In the genomic region with DNA sequence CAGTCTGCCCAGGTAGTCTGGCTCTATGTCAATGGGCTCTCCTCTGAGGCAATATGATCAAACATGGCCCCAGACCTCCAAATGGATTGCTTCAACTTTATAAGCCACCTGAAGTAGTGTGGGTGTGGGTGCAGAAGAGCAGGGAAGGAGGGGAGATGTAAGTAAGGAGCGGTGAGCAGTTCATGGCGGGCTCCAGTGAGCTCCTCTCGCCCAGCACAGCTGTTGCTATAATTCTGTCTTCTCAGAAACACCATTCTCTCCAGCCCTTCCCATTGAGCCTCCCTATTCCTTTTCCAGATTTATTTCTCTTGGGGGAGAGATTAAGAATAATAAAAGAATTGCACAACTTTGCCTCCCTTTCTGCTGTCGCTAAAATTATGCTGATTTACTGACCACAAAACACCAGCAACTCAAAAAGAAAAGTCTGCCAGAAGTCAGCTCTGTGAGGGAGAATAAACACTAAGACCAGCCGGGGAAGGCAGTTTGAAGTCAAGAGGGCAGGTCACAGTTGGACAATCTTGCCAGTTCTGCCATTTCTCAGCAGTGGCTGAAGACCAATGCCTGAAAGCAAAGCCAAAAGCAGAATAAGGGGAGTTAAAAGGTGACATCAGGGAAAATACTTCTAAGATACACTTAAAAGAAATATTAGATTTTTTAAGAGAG, we compare ENCODE assay signal across 21 mouse cellular contexts.
A peak's percentile ranks its signal among the peaks of the same experiment; 100 is the strongest.
DNase-seq lines count a peak whose midpoint lies in the region; ATAC-seq and TF ChIP-seq lines count a peak whose summit lies in the region.
"Had no signal": no experiment of that assay in that cellular context is flagged by ENCODE, and none has a peak within 500 bp of the region (broad histone marks: within the 10 kb centered on the region; RNA-seq: fewer than 3 reads in every experiment).

No protein-coding gene starts in this region.

- no peak for ATAC-seq in lung, embryonic 14.5 days (ENCODE audit: insufficient read depth)
- peak; percentile 89 for ATAC-seq in kidney, embryonic 14.5 days (ENCODE audit: low FRiP score, low TSS enrichment)
- ATAC-seq: intestine, embryonic 15.5 days had no signal

- H3K9ac ChIP-seq in lung, embryonic 14.5 days: no peak overlapping the region
- no peak overlapping the region for H3K9ac ChIP-seq in kidney, embryonic 14.5 days (ENCODE audit: low read depth, low read length)
- H3K9ac ChIP-seq: embryonic facial prominence, embryonic 15.5 days; forebrain, embryonic 12.5 days; hindbrain, embryonic 14.5 days; intestine, embryonic 15.5 days; limb, embryonic 15.5 days had no signal

- no peak for TF ChIP-seq CTCF in lung, embryonic 14.5 days (IDR thresholded peaks at IDR 0.05; ENCODE audit: low read depth)

- DNase-seq in lung, embryonic 14.5 days: peak; percentile 5
- DNase-seq in lung, postnatal 25 days (ENCODE audit: low spot score): no peak
- DNase-seq in kidney, postnatal 25 days: peak; percentile 16 to 33
- DNase-seq in skeletal muscle tissue, adult 2 months (ENCODE audit: low read depth, low spot score): peak; percentile 36
- no peak for DNase-seq in adrenal gland, adult 18-20 months (ENCODE audit: low spot score in 2 of 2)
- no peak for DNase-seq in thymus, postnatal 25 days
- DNase-seq: adrenal gland, postnatal 25 days; cerebellum, adult 18-20 months; cerebellum, postnatal 36 days; heart, postnatal 14 days; lung, postnatal 14 days; thymus, postnatal 4 days had no signal

- no peaks in the 10 kb centered on the region for H3K36me3 ChIP-seq in lung, embryonic 14.5 days (ENCODE audit: insufficient read depth)
- no peaks in the 10 kb centered on the region for H3K36me3 ChIP-seq in kidney, embryonic 14.5 days (ENCODE audit: control insufficient read depth, insufficient read depth, low read length)
- H3K36me3 ChIP-seq: embryonic facial prominence, embryonic 15.5 days; forebrain, embryonic 12.5 days; intestine, embryonic 15.5 days; limb, embryonic 15.5 days had no signal

- H3K27ac ChIP-seq in lung, embryonic 14.5 days (ENCODE audit: low read depth): no peak overlapping the region
- H3K27ac ChIP-seq in kidney, embryonic 14.5 days (ENCODE audit: low read depth, low read length): no peak overlapping the region
- H3K27ac ChIP-seq: embryonic facial prominence, embryonic 15.5 days; forebrain, embryonic 12.5 days; hindbrain, embryonic 14.5 days; intestine, embryonic 15.5 days; layer of hippocampus, adult 2 months; limb, embryonic 15.5 days had no signal

- H3K4me1 ChIP-seq in lung, embryonic 14.5 days (ENCODE audit: insufficient read depth): no peaks in the 10 kb centered on the region
- no peaks in the 10 kb centered on the region for H3K4me1 ChIP-seq in kidney, embryonic 14.5 days (ENCODE audit: control insufficient read depth, insufficient read depth, low read length)
- H3K4me1 ChIP-seq: embryonic facial prominence, embryonic 15.5 days; forebrain, embryonic 12.5 days; intestine, embryonic 15.5 days; limb, embryonic 15.5 days; megakaryocyte, embryonic 14.5 days had no signal

- H3K4me3 ChIP-seq in lung, embryonic 14.5 days (ENCODE audit: low read depth, low read length): no peak overlapping the region
- no peak overlapping the region for H3K4me3 ChIP-seq in kidney, embryonic 14.5 days (ENCODE audit: low read length)
- H3K4me3 ChIP-seq: embryonic facial prominence, embryonic 15.5 days; forebrain, embryonic 12.5 days; intestine, embryonic 15.5 days; layer of hippocampus, adult 2 months; limb, embryonic 15.5 days; megakaryocyte, embryonic 14.5 days had no signal

- no peaks in the 10 kb centered on the region for H3K9me3 ChIP-seq in lung, embryonic 14.5 days (ENCODE audit: low read depth, low read length)
- H3K9me3 ChIP-seq in kidney, embryonic 14.5 days (ENCODE audit: control insufficient read depth, low read length): 0 out of 2 replicates have a peak, but pooled peaks cover 2% of the 10 kb centered on the region
- H3K9me3 ChIP-seq: embryonic facial prominence, embryonic 15.5 days; forebrain, embryonic 12.5 days; intestine, embryonic 15.5 days; limb, embryonic 15.5 days had no signal

- WGBS in lung, embryonic 14.5 days: 53% methylated on average over 5 of the region's 5 CpGs
- WGBS in kidney, embryonic 14.5 days: 26% methylated on average over 5 of the region's 5 CpGs

- no peaks in the 10 kb centered on the region for H3K27me3 ChIP-seq in lung, embryonic 14.5 days (ENCODE audit: insufficient read depth, low read length)
- H3K27me3 ChIP-seq in kidney, embryonic 14.5 days (ENCODE audit: control insufficient read depth, insufficient read depth, low read length): no peaks in the 10 kb centered on the region
- H3K27me3 ChIP-seq: embryonic facial prominence, embryonic 15.5 days; forebrain, embryonic 12.5 days; intestine, embryonic 15.5 days; limb, embryonic 15.5 days; megakaryocyte, embryonic 14.5 days had no signal

- no peak overlapping the region for H3K4me2 ChIP-seq in lung, embryonic 14.5 days
- no peak overlapping the region for H3K4me2 ChIP-seq in kidney, embryonic 14.5 days (replicated peaks; ENCODE audit: low read depth, low read length)
- H3K4me2 ChIP-seq: embryonic facial prominence, embryonic 15.5 days; forebrain, embryonic 12.5 days; heart, embryonic 11.5 days; hindbrain, embryonic 14.5 days; intestine, embryonic 15.5 days; limb, embryonic 15.5 days had no signal

Comparison
In these comparisons a context has a peak if more than half of its experiments do, and no peak if none do; other contexts are left out.
1. DNase-seq: peak in lung, embryonic 14.5 days (single experiment), kidney, postnatal 25 days (2 of 2) and skeletal muscle tissue, adult 2 months (single experiment); none in lung, postnatal 25 days (single experiment), adrenal gland, adult 18-20 months (0 of 2) and thymus, postnatal 25 days (single experiment).